Mouse (Mus musculus) erythroblast, embryonic 14.5 days (primary cell): ENCODE measurements around the gene Rtn4rl1.

Source experiments
- GATA1 ChIP-seq: IDR thresholded peaks from 2 replicates; pipeline ENCODE4 v1.6.1; 2012; ENCODE audit warnings: low read length, inconsistent platforms, mixed read lengths
- TAL1 ChIP-seq: IDR thresholded peaks from 3 replicates; pipeline ENCODE4 v1.6.1; 2012; ENCODE audit warnings: low read length, inconsistent platforms, mixed read lengths

DNA sequence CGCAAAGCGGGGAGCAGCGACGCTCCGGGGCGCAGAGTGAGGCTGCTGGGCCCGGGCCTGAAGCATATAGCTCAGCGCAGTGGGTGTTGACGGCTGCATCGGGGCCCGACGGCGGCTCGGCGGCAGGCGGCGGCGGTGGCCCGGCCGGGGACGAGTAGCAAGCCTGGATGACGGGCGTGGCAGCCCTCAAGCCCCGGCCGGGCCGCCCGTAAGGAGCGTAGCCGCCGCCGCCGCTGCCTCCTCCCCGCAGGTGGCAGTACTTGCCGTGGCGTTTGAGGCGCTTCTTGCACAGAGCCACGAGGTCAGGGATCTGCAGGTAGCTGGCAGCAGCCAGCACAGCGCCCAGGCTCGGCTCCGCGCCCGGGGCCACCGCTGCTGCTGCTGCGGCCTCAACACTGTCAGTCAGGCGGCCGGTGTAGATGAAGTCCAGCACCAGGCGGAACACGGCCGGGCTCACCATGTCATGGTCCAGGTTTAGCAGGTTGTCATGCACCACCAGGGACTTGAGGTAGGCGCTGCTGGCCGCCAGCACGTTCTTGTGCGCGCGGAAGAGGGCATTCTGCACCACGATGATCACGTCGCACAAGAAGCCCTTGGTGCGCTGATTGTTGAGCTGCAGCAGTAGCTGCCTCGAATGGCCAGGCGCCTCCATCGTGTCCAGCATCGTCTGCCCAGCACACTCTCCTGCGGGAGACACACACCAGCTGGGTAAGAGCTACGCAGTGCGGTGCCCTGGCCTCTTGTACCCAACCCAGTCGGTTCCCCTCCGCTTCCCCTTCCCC, 26.5 kb upstream of the Rtn4rl1 start:
- TF ChIP-seq GATA1 (no peak), TAL1 (no peak)
